Mouse (Mus musculus) bone marrow, adult 2 months (tissue): ENCODE data around the gene Btn2a2. TPM values are rescaled to one million over a fixed set of nuclear protein-coding genes. Genes with fewer than 3 reads are reported as not detected.
A peak's percentile ranks its signal among the peaks of the same experiment; 100 is the strongest.

Experiments used
- H3K27ac ChIP-seq: fragments of 200-500 bp; 2 replicates; pipeline ENCODE4 v1.5.1; 2012; ENCODE audit warnings: low read depth, mild to moderate bottlenecking, control low read depth, inconsistent platforms, low read length; ENCODE audit not compliant: control insufficient read depth, poor library complexity, insufficient read depth
- H3K4me1 ChIP-seq: fragments of 200-500 bp; 2 replicates; pipeline ENCODE4 v1.6.1; 2011; ENCODE audit warnings: low read length; ENCODE audit not compliant: control insufficient read depth, insufficient read depth
- H3K4me3 ChIP-seq: fragments of 200-500 bp; replicated peaks from 2 replicates; pipeline ENCODE3; 2011; ENCODE audit warnings: mild to moderate bottlenecking, low read depth, low read length, control low read depth; ENCODE audit not compliant: control insufficient read depth
- CTCF ChIP-seq: fragments of 200-500 bp; IDR thresholded peaks from 2 replicates; pipeline ENCODE4 v1.5.1; 2011; ENCODE audit warnings: low read length, control low read depth; ENCODE audit not compliant: control insufficient read depth, insufficient read depth
- POLR2A ChIP-seq: fragments of 200-500 bp; IDR thresholded peaks from 2 replicates; pipeline ENCODE4 v1.6.1; 2011; ENCODE audit warnings: low read depth, mild to moderate bottlenecking, control low read depth, low read length, borderline replicate concordance; ENCODE audit not compliant: control insufficient read depth
- WGBS: fragments of 180-500 bp; shearing (Covaris S2); methylation state at CpG from one replicate; pipeline ENCODE4 v1.1.7; 2018; 5-methylcytosine and 5-hydroxymethylcytosine counted together
- polyA plus RNA-seq: library from polyadenylated mRNA; stranded (reverse); fragments of >200 nt; gene quantifications from 2 replicates; pipeline ENCODE4 v1.2.4, GENCODE M21; 2011; ENCODE audit warnings: low replicate concordance; ENCODE audit not compliant: missing spikeins, insufficient read depth, insufficient read length

The Btn2a2 gene
- polyA plus RNA-seq, 1 experiment, result not detected

DNA sequence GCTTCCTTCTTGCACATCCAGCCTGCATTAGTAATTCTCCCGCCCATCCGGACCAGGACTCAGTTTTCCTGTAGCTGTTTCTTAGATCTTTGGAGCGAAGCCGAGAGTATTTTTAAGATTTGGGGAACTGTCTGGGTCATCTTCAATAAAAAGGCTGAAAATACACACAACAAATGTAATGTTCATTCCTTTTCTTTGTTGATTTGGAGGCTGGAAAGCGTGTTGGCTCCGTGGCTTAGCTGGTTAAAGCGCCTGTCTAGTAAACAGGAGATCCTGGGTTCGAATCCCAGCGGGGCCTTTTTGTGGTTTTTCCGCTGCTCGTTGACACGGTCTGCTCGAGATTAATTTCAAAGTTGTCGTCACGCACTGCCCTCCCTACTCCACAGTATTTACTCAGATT lies 38.3 kb downstream of the Btn2a2 start:
- H3K27ac ChIP-seq, result no peak overlapping the region
- TF ChIP-seq CTCF, result no peak
- TF ChIP-seq POLR2A, result no peak

GRCm38 (mm10) chr13:23449235-23450095 lies 39.2 kb downstream of the Btn2a2 start:
- 1% methylated on average over 24 of the region's 24 CpGs for WGBS
- no peak for TF ChIP-seq POLR2A
- no peak for TF ChIP-seq CTCF
- Histone ChIP-seq H3K27ac (peak overlapping the region; percentile 45; the same call in 1 of the 2 replicates), H3K4me3 (peak overlapping the region; percentile 71), H3K4me1 (no peaks in the 10 kb centered on the region)

More for the DNA sequence above, 38.3 kb downstream of the Btn2a2 start:
- no peaks in the 10 kb centered on the region for H3K4me1 ChIP-seq
- WGBS, result under 1% methylated on average over 15 of the region's 15 CpGs
- peak overlapping the region; percentile 45 for H3K4me3 ChIP-seq

GRCm38 (mm10) chr13:23448758-23449157 lies 39.9 kb downstream of the Btn2a2 start:
- Histone ChIP-seq H3K4me3 (no peak overlapping the region), H3K4me1 (no peaks in the 10 kb centered on the region), H3K27ac (no peak overlapping the region)
- TF ChIP-seq CTCF (no peak), POLR2A (no peak)
- 61% methylated on average over 3 of the region's 3 CpGs for WGBS

- peak overlapping the region; percentile 77 for H3K4me3 ChIP-seq
- no peak overlapping the region; the same call in 1 of the 2 replicates for H3K27ac ChIP-seq
- 0% methylated on average over 16 of the region's 16 CpGs for WGBS
- no peaks in the 10 kb centered on the region for H3K4me1 ChIP-seq
- no peak for TF ChIP-seq CTCF
- TF ChIP-seq POLR2A, result no peak
These were observed 42.1 kb downstream of the Btn2a2 start for GRCm38 (mm10) chr13:23446498-23446952.

- Histone ChIP-seq H3K4me3 (peak overlapping the region; percentile 84), H3K4me1 (no peaks in the 10 kb centered on the region), H3K27ac (peak overlapping the region; percentile 93)
- no peak for TF ChIP-seq CTCF
- TF ChIP-seq POLR2A, result peak; percentile 35; the same call in 1 of the 2 replicates
- under 1% methylated on average over 55 of the region's 55 CpGs for WGBS
These were observed 42.9 kb downstream of the Btn2a2 start for GRCm38 (mm10) chr13:23445561-23446320.

GRCm38 (mm10) chr13:23445156-23445555 lies 43.5 kb downstream of the Btn2a2 start:
- 17% methylated on average over 10 of the region's 10 CpGs for WGBS
- H3K27ac ChIP-seq, result peak overlapping the region; percentile 93
- H3K4me3 ChIP-seq, result peak overlapping the region; percentile 84
- no peaks in the 10 kb centered on the region for H3K4me1 ChIP-seq
- TF ChIP-seq CTCF (no peak), POLR2A (no peak)

- Histone ChIP-seq H3K4me1 (no peaks in the 10 kb centered on the region), H3K4me3 (no peak overlapping the region), H3K27ac (no peak overlapping the region)
- WGBS, result 61% methylated on average over 5 of the region's 5 CpGs
- TF ChIP-seq POLR2A (no peak), CTCF (no peak)
These were observed 44.2 kb downstream of the Btn2a2 start for GRCm38 (mm10) chr13:23444451-23444850.

GRCm38 (mm10) chr13:23439901-23440300 lies 48.8 kb downstream of the Btn2a2 start:
- 84% methylated on average over 10 of the region's 10 CpGs for WGBS
- H3K4me1 ChIP-seq, result no peaks in the 10 kb centered on the region
- H3K27ac ChIP-seq, result no peak overlapping the region
- TF ChIP-seq CTCF, result no peak
- TF ChIP-seq POLR2A, result no peak
- no peak overlapping the region for H3K4me3 ChIP-seq
